In genomic region chr16:55757952-55758706, GRCm38 (mm10) we compare ENCODE assay signal across 17 mouse cellular contexts.
DNase-seq lines count a peak whose midpoint lies in the region; ATAC-seq and TF ChIP-seq lines count a peak whose summit lies in the region.
"Had no signal": no experiment of that assay in that cellular context is flagged by ENCODE, and none has a peak within 500 bp of the region (broad histone marks: within the 10 kb centered on the region; RNA-seq: fewer than 3 reads in every experiment).

No protein-coding gene starts in this region.

- no peaks in the 10 kb centered on the region; the same call in 1 of the 2 replicates for H3K4me1 ChIP-seq in kidney, adult 2 months (ENCODE audit: control insufficient read depth, insufficient read depth, low read length)
- H3K4me1 ChIP-seq in midbrain, embryonic 11.5 days (ENCODE audit: control insufficient read depth, insufficient read depth, low read length) = no peaks in the 10 kb centered on the region
- H3K4me1 ChIP-seq in midbrain, postnatal 0 days (ENCODE audit: insufficient read depth, low read length) = no peaks in the 10 kb centered on the region
- no peaks in the 10 kb centered on the region for H3K4me1 ChIP-seq in limb, embryonic 13.5 days
- H3K4me1 ChIP-seq: embryonic facial prominence, embryonic 15.5 days; hindbrain, embryonic 13.5 days; midbrain, embryonic 12.5 days had no signal

- no peak overlapping the region for H3K4me3 ChIP-seq in kidney, adult 2 months (ENCODE audit: insufficient read depth, low read depth, low read length)
- H3K4me3 ChIP-seq in midbrain, embryonic 11.5 days (ENCODE audit: low read depth, low read length) = no peak overlapping the region
- no peak overlapping the region for H3K4me3 ChIP-seq in midbrain, postnatal 0 days (ENCODE audit: low read depth, low read length)
- no peak overlapping the region for H3K4me3 ChIP-seq in limb, embryonic 13.5 days
- H3K4me3 ChIP-seq: embryonic facial prominence, embryonic 15.5 days; hindbrain, embryonic 13.5 days; midbrain, embryonic 12.5 days had no signal

- H3K27ac ChIP-seq in kidney, adult 2 months (ENCODE audit: insufficient read depth, low read depth, low read length) = no peak overlapping the region
- no peak overlapping the region for H3K27ac ChIP-seq in midbrain, embryonic 11.5 days (ENCODE audit: low read depth, low read length)
- H3K27ac ChIP-seq in midbrain, postnatal 0 days (ENCODE audit: low read depth, low read length) = no peak overlapping the region
- no peak overlapping the region; the same call in 1 of the 2 replicates for H3K27ac ChIP-seq in limb, embryonic 13.5 days
- H3K27ac ChIP-seq: embryonic facial prominence, embryonic 15.5 days; hindbrain, embryonic 13.5 days; midbrain, embryonic 12.5 days had no signal

- no peaks in the 10 kb centered on the region for H3K36me3 ChIP-seq in kidney, adult 2 months (ENCODE audit: control insufficient read depth, insufficient read depth, low read length)
- no peaks in the 10 kb centered on the region for H3K36me3 ChIP-seq in midbrain, embryonic 11.5 days (ENCODE audit: control insufficient read depth, insufficient read depth, low read length)
- H3K36me3 ChIP-seq in midbrain, postnatal 0 days (ENCODE audit: insufficient read depth, low read length) = no peaks in the 10 kb centered on the region
- H3K36me3 ChIP-seq in limb, embryonic 13.5 days = no peaks in the 10 kb centered on the region
- H3K36me3 ChIP-seq: embryonic facial prominence, embryonic 15.5 days; G1E; hindbrain, embryonic 13.5 days; midbrain, embryonic 12.5 days had no signal

- TF ChIP-seq CTCF in kidney, adult 2 months (conservative IDR thresholded peaks at IDR 0.05; ENCODE audit: insufficient read depth, insufficient read length, low read depth, low read length) = no peak
- TF ChIP-seq CTCF in midbrain, postnatal 0 days (IDR thresholded peaks at IDR 0.05) = no peak

- H3K9ac ChIP-seq in midbrain, embryonic 11.5 days (ENCODE audit: low read length) = no peak overlapping the region
- H3K9ac ChIP-seq in midbrain, postnatal 0 days (replicated peaks; ENCODE audit: low read length, poor library complexity, severe bottlenecking) = no peak overlapping the region
- no peak overlapping the region for H3K9ac ChIP-seq in limb, embryonic 13.5 days
- H3K9ac ChIP-seq: embryonic facial prominence, embryonic 15.5 days; forebrain, postnatal 0 days; hindbrain, embryonic 13.5 days; midbrain, embryonic 12.5 days had no signal

- no peaks in the 10 kb centered on the region for H3K9me3 ChIP-seq in midbrain, embryonic 11.5 days (ENCODE audit: control insufficient read depth, low read length)
- H3K9me3 ChIP-seq in midbrain, postnatal 0 days (ENCODE audit: low read length) = 0 out of 2 replicates have a peak, but pooled peaks cover 2% of the 10 kb centered on the region
- H3K9me3 ChIP-seq in limb, embryonic 13.5 days = no peaks in the 10 kb centered on the region
- H3K9me3 ChIP-seq: embryonic facial prominence, embryonic 15.5 days; G1E; hindbrain, embryonic 13.5 days; midbrain, embryonic 12.5 days had no signal

- H3K4me2 ChIP-seq in midbrain, embryonic 11.5 days = no peak overlapping the region
- H3K4me2 ChIP-seq in midbrain, postnatal 0 days (ENCODE audit: low read depth, low read length, poor library complexity, severe bottlenecking) = no peak overlapping the region
- H3K4me2 ChIP-seq in limb, embryonic 13.5 days (replicated peaks) = no peak overlapping the region
- H3K4me2 ChIP-seq: embryonic facial prominence, embryonic 15.5 days; hindbrain, embryonic 13.5 days; midbrain, embryonic 12.5 days had no signal

- no peaks in the 10 kb centered on the region for H3K27me3 ChIP-seq in kidney, adult 2 months (replicated peaks; ENCODE audit: control insufficient read depth, insufficient read depth, low read length)
- no peaks in the 10 kb centered on the region for H3K27me3 ChIP-seq in midbrain, embryonic 11.5 days (ENCODE audit: control insufficient read depth, insufficient read depth, low read length)
- no peaks in the 10 kb centered on the region for H3K27me3 ChIP-seq in midbrain, postnatal 0 days (ENCODE audit: insufficient read depth, low read length)
- H3K27me3 ChIP-seq in limb, embryonic 13.5 days = no peaks in the 10 kb centered on the region
- H3K27me3 ChIP-seq: embryonic facial prominence, embryonic 15.5 days; hindbrain, embryonic 13.5 days; midbrain, embryonic 12.5 days had no signal

- no peak for ATAC-seq in midbrain, embryonic 11.5 days (ENCODE audit: low FRiP score)
- no peak for ATAC-seq in midbrain, postnatal 0 days (ENCODE audit: low FRiP score)
- ATAC-seq in limb, embryonic 13.5 days (ENCODE audit: low FRiP score, low read depth) = peak; percentile 51; the same call in 1 of the 2 replicates
- ATAC-seq: forebrain, postnatal 0 days had no signal

- peak; percentile 45 for DNase-seq in kidney, adult 2 months
- no peak for DNase-seq in kidney, adult 18-20 months
- DNase-seq in midbrain, embryonic 11.5 days (ENCODE audit: low spot score, missing footprints) = peak; percentile 69
- DNase-seq in midbrain, postnatal 0 days (ENCODE audit: low spot score) = no peak
- DNase-seq in yolk sac, embryonic 10.5 days (ENCODE audit: low spot score) = peak; percentile 9
- no peak for DNase-seq in cerebellum, adult 18-20 months
- DNase-seq in spleen, adult 18-20 months = no peak
- DNase-seq: B cell, adult 2 months; cerebellum, adult 2 months; forebrain, postnatal 0 days; right cerebral cortex, postnatal 25 days; thymus, postnatal 25 days had no signal

- no peak for TF ChIP-seq POLR2A in kidney, adult 2 months (IDR thresholded peaks at IDR 0.05; ENCODE audit: low read depth, low read length)

- 23% methylated on average over 5 of the region's 5 CpGs for WGBS in kidney, adult 2 months
- 68% methylated on average over 5 of the region's 5 CpGs for WGBS in midbrain, embryonic 11.5 days
- WGBS in midbrain, postnatal 0 days = 70% methylated on average over 5 of the region's 5 CpGs
- 13% methylated on average over 5 of the region's 5 CpGs for WGBS in limb, embryonic 13.5 days

Comparison
In these comparisons a context has a peak if more than half of its experiments do, and no peak if none do; other contexts are left out.
1. DNase-seq: peak in kidney, adult 2 months (single experiment), midbrain, embryonic 11.5 days (single experiment) and yolk sac, embryonic 10.5 days (single experiment); none in kidney, adult 18-20 months (single experiment), midbrain, postnatal 0 days (single experiment), cerebellum, adult 18-20 months (0 of 2) and spleen, adult 18-20 months (0 of 2).